Mouse (Mus musculus) retina, embryonic 14.5 days (tissue): ENCODE results near the gene Nptxr.
"Not testable (repeated sequence)": the region's sequence is repeated elsewhere in the genome, so short reads cannot be mapped to it uniquely, and the experiment has no call there.

ENCODE experiments used
- DNase-seq: peaks from one replicate; pipeline ENCODE4 v3.0.0-alpha.2; 2015; ENCODE audit warnings: low spot score

The Nptxr gene

DNA sequence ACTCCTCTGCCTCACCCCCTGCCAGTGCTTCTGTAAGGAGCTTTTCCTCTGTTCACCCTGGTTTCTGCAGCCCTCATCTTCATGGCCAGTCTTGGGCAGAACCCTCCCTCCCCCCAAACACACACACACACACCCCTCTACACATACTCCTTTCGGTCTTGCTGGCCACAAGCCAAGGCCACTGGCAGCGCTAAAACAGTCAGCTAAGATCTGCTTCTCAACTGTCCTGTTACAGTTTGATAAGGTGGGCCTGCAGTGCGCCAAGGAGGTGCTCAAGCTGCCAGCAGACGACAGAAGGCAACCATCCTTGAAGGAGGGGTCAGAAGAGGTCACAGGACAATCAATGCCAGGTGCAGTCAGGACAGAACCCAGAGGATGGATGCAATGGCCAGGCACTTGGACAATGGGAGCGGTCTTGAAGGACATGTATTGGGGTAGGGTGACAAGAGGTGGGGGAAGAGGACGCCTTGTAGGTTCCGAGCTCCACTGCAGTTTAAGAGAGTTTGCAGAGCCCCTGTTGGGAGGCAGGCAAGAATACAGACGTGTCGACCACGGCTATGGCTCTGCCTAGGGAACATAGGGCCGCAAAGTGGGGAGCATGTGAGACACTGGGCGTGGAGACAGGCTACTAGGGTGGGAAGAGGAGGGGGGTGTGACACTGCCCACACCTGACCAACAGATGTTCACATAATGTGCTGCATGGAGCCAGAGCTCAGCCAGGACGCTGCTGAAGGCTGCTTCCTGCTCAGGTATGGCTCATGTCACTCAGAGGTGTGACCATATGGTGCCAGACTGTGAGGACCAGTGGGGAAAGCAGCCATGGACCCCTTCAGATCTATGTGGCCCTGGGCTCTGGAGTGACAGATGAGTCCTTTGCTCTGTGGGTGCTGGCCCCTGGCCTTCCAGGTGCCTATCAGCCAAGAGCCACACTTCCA, 18.0 kb upstream of the Nptxr start:
- no peak for DNase-seq

DNA sequence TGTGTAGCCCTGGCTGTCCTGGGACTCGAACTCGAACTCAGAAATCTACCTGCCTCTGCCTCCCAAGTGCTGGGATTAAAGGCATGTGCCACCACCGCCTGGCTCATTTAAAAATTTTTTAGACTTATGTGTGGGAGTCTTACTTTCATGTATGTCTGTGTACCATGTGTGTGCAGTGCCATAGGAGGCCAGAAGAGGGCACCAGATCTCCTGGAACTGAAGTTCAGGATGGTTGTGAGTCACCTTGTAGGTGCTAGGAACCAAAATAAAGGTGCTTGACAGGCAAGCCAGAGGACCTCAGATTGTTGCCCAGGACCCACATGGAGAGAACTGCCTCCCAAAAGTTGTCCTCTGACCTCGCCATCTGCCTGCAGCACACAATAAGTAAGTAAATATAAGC, 13.8 kb upstream of the Nptxr start:
- no peak for DNase-seq

DNA sequence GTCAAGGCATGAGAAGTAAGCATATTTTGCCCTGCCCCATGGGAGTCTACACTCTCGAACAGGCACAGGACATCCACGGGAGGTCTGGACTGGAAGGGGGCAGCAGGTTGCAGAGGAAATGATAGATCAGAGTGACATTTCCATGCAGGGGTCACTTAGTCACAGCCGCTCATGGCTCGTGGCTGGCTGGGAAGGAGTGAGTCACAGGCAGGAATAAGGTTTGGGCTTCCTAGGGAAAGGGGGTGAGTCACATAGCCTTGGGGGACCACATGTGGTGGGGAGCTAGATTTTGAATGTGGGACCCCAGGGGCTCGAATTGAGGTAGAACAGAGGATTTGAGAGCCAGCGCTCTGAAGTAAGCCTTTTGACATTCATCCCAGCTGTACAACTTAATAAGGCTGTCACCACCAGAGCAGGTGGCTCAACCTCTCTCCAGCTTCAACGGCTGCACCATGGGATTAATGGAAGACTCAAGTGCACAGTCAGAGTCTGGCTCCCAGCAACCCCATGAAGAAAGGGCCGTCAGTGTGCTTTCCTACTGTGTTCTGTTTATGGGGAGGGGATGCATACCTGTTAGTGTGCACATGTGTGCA, 9.2 kb upstream of the Nptxr start:
- DNase-seq = no peak

DNA sequence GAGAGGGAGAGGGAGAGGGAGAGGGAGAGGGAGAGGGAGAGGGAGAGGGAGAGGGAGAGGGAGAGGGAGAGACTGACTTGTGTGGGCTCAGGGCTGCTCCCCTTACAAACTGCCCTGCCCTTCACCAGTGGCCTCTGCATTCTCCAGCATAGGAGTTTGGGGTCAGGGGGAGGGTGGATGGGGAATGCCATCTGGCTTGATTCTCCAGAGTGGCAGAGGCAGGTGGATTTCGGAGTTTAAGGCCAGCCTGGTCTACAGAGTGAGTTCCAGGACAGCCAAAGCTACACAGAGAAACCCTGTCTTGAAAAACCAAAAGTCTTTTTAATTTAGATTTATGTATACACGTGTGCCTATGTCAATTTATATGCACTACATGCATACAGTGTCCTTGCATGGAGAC, 8.3 kb upstream of the Nptxr start:
- DNase-seq = not testable (repeated sequence)

DNA sequence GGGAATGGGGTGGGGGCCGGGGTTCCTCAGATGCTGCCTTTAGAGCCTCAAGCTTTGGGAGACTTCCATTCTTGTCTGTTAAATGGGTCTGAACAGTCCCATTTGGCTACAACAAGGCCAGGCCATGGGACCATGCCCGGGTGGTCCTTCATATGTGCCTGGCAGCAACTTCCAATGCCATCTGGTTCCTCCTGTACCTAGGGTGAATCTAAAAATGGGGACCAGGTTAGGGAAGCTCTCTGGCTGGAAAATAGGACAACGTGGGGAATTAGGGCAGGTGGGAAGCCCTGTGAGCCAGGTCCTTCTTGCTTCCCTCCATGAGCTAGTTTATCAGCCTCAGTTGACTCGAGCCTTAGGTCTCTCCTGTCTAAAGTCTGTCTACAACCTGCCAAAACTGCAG, 6.4 kb upstream of the Nptxr start:
- DNase-seq = no peak

GRCm38 (mm10) chr15:79810061-79810460, 5.5 kb upstream of the Nptxr start:
- no peak for DNase-seq

DNA sequence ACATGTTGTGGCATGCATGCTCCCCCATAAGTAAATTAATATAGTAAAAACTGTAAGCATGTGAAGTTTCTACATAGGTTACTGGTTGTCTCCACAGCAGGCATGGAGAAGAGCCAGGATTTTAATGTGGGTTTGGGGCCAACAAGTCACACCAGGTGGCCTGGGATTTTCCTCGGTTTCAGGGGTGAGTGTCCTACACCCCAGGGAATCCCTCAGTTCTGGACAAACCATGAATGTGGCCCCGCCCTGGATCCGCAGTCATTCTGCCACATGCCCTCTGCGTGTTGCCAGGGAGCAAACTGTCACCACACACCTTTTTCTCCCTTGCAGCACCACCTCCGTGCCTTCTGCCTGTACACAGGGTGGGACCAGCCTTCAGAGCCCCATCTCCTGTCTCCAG, 4.1 kb upstream of the Nptxr start:
- no peak for DNase-seq

- peak; percentile 77 for DNase-seq
These were observed 3.5 kb upstream of the Nptxr start for GRCm38 (mm10) chr15:79808114-79808513.

DNA sequence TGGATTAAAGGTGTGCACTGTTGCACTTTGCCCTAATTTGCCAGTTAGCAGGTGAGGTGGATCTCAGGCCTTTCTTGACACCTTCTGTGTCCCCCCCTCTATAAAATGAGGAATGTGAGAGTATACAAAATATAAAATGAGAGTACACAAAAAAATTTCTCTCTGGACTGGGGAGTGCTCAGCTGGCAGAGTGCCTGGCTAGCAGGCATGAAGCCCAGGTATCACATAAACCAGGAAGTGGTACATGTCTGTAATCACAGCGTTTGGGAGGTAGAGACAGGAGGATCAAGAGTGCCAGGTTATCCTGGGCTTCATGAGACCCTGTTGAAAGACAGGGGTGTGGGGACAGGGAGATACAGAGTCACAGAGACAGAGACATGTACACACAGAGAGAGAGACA, 2.5 kb upstream of the Nptxr start:
- DNase-seq = no peak

- DNase-seq = no peak
These were observed 680 bp upstream of the Nptxr start for GRCm38 (mm10) chr15:79805246-79805645.

DNA sequence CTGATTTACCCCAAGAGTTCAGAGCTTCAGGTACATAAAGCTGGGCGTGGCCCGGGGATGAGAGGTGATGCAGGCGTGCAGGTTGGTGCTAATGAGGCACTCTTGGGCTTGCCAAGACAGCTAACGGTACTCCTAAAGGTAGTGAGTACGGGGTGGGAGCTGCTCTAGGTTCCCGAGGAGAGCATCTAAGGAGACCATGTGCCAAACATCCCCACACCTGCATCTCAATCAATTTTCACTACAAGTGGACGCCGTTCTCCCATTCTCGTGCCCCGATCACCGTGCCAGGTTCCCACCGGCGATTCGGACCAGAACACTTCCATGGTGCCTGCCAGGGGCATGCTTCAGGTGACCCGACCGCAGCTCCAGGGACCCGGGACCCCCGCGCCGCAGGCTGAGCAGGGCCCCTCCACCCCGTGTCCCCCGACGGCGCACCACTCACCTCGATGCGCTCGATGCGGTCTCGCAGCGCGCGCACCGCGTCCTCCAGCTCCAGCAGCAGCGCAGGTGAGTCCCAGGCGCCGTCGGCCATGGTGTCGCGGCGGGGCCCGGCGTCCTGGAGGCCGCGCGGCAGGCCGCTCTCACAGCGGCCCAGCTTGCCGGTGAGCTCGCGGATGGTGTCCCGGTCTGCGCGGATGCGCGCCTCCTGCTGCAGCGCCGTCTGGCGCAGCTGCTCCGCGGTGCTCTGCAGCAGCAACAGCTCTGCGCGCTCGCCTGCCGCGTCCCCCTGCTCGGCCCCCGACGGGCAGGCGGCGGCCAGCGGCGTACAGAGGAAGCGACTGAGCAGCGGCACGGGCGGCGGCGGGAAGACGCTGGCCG, 824 bp downstream of the Nptxr start:
- peak; percentile 66 for DNase-seq

DNA sequence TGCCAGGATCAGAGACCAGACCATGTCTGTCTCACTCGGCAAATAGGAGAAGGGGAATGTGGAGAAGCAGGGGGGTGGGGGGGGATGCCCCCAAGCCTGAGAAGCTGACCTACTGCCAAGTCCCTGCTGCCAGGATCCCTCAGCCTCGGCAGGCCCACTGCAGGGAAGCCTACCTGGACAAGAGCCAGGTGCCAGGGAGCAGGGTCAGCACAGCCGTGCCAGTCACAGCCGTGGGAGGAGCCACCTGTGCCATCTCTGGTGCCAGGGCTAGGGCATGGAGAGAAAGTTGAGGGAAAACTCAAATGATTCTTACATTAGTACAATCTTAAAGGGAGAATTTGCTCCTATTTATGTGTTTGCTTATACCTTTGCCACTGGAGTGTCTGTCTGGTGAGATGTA, 2.3 kb downstream of the Nptxr start:
- DNase-seq = no peak

- no peak for DNase-seq
These were observed 2.9 kb downstream of the Nptxr start for GRCm38 (mm10) chr15:79801646-79802045.

- DNase-seq = no peak
These were observed 3.9 kb downstream of the Nptxr start for GRCm38 (mm10) chr15:79800701-79801100.

DNA sequence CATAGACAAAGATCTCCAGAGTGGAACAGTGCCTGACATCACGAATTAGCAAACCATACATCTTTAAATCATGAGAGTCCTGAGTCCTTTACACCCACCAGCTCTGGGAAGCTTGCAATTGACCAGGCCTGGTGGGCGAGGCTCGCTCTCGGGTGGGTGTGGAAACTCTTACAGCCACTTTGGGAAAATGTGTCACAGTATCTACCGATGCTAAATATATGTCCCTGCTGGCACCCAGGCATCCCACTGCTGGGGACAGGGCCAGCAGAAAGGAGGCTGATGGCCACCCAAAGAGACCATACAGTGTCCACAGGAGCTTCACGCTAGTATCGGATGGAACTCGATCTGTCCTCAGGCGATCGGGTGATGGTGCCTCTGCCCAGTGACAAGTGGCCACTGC, 6.0 kb downstream of the Nptxr start:
- DNase-seq = no peak

- no peak for DNase-seq
These were observed 6.9 kb downstream of the Nptxr start for GRCm38 (mm10) chr15:79797680-79798079.

- DNase-seq = no peak
These were observed 7.5 kb downstream of the Nptxr start for GRCm38 (mm10) chr15:79797096-79797495.

- DNase-seq = no peak
These were observed 8.3 kb downstream of the Nptxr start for GRCm38 (mm10) chr15:79796256-79796655.

DNA sequence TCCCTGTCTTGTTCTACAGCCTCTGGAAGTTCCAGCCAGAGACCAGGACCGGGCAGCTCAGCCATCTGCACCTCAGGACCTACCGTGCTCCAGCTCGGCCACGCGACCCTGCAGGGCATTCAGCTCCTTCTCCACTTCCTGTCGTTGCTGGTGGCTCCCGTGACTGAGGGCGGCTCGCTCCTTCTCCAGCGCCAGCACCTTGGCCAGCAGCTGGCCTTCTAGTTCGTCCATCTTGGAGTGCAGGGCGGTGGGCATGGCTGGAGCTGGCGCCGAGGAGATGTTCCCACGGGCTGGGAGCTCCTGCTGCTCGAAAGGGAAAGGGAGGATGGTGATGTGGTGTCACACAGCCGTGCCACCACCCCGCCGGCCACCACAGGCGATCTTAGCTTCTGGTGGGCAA, 10.4 kb downstream of the Nptxr start:
- no peak for DNase-seq

DNA sequence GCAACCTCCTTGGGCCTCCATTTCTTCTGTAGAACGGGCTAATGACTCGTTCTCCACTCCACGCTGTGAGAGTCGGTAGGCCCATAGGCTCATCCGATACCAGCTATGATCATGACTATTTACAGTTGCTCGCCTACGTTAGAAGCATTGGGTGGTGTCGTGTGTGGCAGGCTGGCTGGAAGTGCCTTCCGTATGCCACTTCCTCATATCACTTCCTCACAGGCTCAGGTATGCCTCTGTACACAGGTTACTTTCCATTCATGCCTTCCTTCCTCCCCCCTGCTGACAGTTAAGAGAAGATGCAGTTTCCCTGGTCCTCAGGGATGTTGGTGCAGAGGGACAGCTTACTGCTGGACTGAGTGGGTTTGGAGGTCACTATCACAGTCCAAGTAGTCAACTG, 11.5 kb downstream of the Nptxr start:
- no peak for DNase-seq

- peak; percentile 61 for DNase-seq
These were observed 12.1 kb downstream of the Nptxr start for GRCm38 (mm10) chr15:79792455-79792854.

- DNase-seq = peak; percentile 84
These were observed 13.1 kb downstream of the Nptxr start for GRCm38 (mm10) chr15:79791502-79791901.

DNA sequence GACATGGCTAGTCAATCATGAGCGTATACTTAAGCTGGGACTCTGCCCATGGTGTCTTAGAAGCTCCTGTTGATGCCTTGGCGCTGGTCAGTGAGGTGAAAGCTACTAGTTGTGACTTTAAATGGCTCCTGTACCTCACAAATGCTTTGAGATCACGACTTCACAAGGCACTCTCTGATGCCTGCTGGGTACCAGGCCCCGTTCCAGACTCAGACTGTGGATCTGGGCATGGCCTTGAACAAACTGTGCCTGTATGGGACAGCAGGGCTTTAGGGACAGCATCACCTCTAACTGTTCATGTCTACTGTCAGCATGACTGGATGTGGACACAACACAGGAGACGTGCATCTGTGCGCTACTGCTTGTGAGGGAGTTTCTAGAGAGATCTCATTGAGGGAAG, 13.7 kb downstream of the Nptxr start:
- DNase-seq = no peak
